Mouse (Mus musculus): ENCODE data around the gene Rsph3a. TPM values are rescaled to one million over a fixed set of nuclear protein-coding genes. Genes with fewer than 3 reads are reported as not detected.
"Not testable (repeated sequence)": the region's sequence is repeated elsewhere in the genome, so short reads cannot be mapped to it uniquely, and the experiment has no call there.

Gene Rsph3a
- polyA plus RNA-seq, 1 experiment, result 33.6 TPM

- Histone ChIP-seq H3K4me3 (replicated peaks; ENCODE audit: insufficient read depth, low read depth, low read length) (no peak overlapping the region), H3K27me3 (ENCODE audit: control insufficient read depth, insufficient read depth, low read length) (no peaks in the 10 kb centered on the region), H3K27ac (ENCODE audit: insufficient read depth, low read length) (no peak overlapping the region), H3K4me1 (ENCODE audit: control insufficient read depth, insufficient read depth, low read length) (no peaks in the 10 kb centered on the region)
- 92% methylated on average over 5 of the region's 5 CpGs for WGBS
- TF ChIP-seq POLR2A (IDR thresholded peaks at IDR 0.05; ENCODE audit: borderline replicate concordance, insufficient read depth, low read length), result no peak
- no peak for TF ChIP-seq CTCF (IDR thresholded peaks at IDR 0.05; ENCODE audit: borderline replicate concordance, insufficient read depth, low read depth, low read length)
- no peak for DNase-seq
Measured at GRCm38 (mm10) chr17:7922564-7922963, 22.9 kb upstream of the Rsph3a start.

DNA sequence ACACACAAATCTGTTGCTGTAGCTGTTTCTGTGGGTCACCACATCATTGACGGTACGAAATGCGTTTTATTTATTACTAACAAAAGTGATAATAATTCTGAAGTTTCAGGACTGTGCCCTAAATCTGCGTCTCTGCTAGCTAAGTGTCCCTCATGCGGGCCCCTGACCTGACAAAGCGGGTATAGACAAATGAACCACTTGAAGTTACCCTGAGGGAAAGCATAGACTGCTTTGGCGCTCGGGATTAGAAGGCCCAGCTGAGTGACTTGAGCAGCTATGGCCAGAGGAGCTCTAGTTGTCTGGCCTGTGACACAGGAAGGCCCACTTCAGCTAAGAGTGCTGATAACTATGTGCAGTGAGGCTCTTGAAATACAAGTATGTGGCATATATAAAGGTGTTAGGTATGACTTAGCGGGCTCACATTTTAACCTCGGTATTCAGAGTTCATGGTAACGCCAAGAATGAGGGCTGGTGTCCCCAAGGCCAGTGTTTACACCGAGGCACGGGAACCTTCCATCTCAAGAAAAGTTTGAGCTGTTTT lies 21.2 kb upstream of the Rsph3a start:
- Histone ChIP-seq H3K4me3 (replicated peaks; ENCODE audit: insufficient read depth, low read depth, low read length) (no peak overlapping the region), H3K27ac (ENCODE audit: insufficient read depth, low read length) (no peak overlapping the region), H3K27me3 (ENCODE audit: control insufficient read depth, insufficient read depth, low read length) (no peaks in the 10 kb centered on the region), H3K4me1 (ENCODE audit: control insufficient read depth, insufficient read depth, low read length) (no peaks in the 10 kb centered on the region)
- WGBS, result 94% methylated on average over 13 of the region's 13 CpGs
- TF ChIP-seq POLR2A (IDR thresholded peaks at IDR 0.05; ENCODE audit: borderline replicate concordance, insufficient read depth, low read length), result no peak
- no peak for TF ChIP-seq CTCF (IDR thresholded peaks at IDR 0.05; ENCODE audit: borderline replicate concordance, insufficient read depth, low read depth, low read length)
- no peak for DNase-seq

DNA sequence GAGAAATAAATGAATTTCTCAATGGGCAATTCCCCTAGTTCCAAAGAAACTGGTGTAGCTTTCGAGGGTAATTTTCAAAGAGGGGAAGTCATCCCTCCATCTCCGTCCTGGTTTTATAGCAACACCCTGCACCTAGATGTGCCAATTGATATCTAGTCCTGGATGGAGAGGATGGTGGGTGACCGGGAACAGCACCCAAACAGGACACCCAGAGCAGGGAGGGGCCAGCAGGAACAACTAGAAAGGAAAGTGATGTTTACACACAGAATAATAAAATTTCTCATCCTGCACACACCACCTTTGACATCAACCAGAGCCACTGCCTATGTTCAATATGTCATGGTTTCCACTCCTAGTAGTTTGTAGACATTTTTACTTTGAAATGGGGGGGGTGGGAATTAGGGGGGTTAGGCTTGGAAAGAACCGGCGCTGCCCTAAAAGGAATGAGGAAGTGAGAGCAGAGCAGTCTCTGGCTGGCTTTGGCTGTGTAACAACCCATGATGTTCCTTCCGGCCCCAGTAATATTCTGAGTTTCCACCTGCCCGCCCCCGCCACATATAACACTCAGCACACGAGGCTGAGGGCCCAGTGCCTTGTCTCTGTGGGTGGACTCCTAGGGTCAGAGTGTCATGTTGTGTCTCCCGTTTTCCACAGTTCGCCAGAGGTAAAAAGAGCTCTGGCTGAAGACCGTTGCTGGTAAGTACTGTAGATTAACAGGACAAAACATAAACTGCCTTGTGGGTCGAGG lies 19.8 kb upstream of the Rsph3a start, which contains the start of gene Tagap:
Tagap (plus strand) TSS at position 588 of the 748 bp plus-strand sequence.
- Histone ChIP-seq H3K27me3 (ENCODE audit: control insufficient read depth, insufficient read depth, low read length) (no peaks in the 10 kb centered on the region), H3K4me3 (replicated peaks; ENCODE audit: insufficient read depth, low read depth, low read length) (no peak within 1 kb of the TSS), H3K4me1 (ENCODE audit: control insufficient read depth, insufficient read depth, low read length) (no peaks in the 10 kb centered on the region), H3K27ac (ENCODE audit: insufficient read depth, low read length) (no peak within 1 kb of the TSS)
- TF ChIP-seq POLR2A (IDR thresholded peaks at IDR 0.05; ENCODE audit: borderline replicate concordance, insufficient read depth, low read length) (no peak), CTCF (IDR thresholded peaks at IDR 0.05; ENCODE audit: borderline replicate concordance, insufficient read depth, low read depth, low read length) (no peak)
- no peak for DNase-seq
- WGBS, result 71% methylated on average over 13 of the region's 13 CpGs

GRCm38 (mm10) chr17:7927582-7928535 lies 17.6 kb upstream of the Rsph3a start:
- DNase-seq, result peak; percentile 56 to 61
- no peaks in the 10 kb centered on the region for H3K4me1 ChIP-seq (ENCODE audit: control insufficient read depth, insufficient read depth, low read length)
- peak overlapping the region; percentile 17 for H3K4me3 ChIP-seq (replicated peaks; ENCODE audit: insufficient read depth, low read depth, low read length)
- 50% methylated on average over 24 of the region's 24 CpGs for WGBS
- no peak overlapping the region for H3K27ac ChIP-seq (ENCODE audit: insufficient read depth, low read length)
- no peaks in the 10 kb centered on the region for H3K27me3 ChIP-seq (ENCODE audit: control insufficient read depth, insufficient read depth, low read length)
- peak; percentile 61 for TF ChIP-seq CTCF (IDR thresholded peaks at IDR 0.05; ENCODE audit: borderline replicate concordance, insufficient read depth, low read depth, low read length)
- no peak for TF ChIP-seq POLR2A (IDR thresholded peaks at IDR 0.05; ENCODE audit: borderline replicate concordance, insufficient read depth, low read length)

- Histone ChIP-seq H3K27ac (ENCODE audit: insufficient read depth, low read length) (no peak overlapping the region), H3K27me3 (ENCODE audit: control insufficient read depth, insufficient read depth, low read length) (no peaks in the 10 kb centered on the region), H3K4me3 (replicated peaks; ENCODE audit: insufficient read depth, low read depth, low read length) (no peak overlapping the region), H3K4me1 (ENCODE audit: control insufficient read depth, insufficient read depth, low read length) (no peaks in the 10 kb centered on the region)
- DNase-seq, result no peak
- TF ChIP-seq POLR2A (IDR thresholded peaks at IDR 0.05; ENCODE audit: borderline replicate concordance, insufficient read depth, low read length) (no peak), CTCF (IDR thresholded peaks at IDR 0.05; ENCODE audit: borderline replicate concordance, insufficient read depth, low read depth, low read length) (no peak)
- WGBS, result 60% methylated on average over 6 of the region's 6 CpGs
Measured at GRCm38 (mm10) chr17:7928662-7929061, 16.8 kb upstream of the Rsph3a start.

GRCm38 (mm10) chr17:7929279-7929678 lies 16.1 kb upstream of the Rsph3a start:
- H3K4me1 ChIP-seq (ENCODE audit: control insufficient read depth, insufficient read depth, low read length), result no peaks in the 10 kb centered on the region
- DNase-seq, result no peak
- H3K27me3 ChIP-seq (ENCODE audit: control insufficient read depth, insufficient read depth, low read length), result no peaks in the 10 kb centered on the region
- no peak for TF ChIP-seq POLR2A (IDR thresholded peaks at IDR 0.05; ENCODE audit: borderline replicate concordance, insufficient read depth, low read length)
- 35% methylated on average over 8 of the region's 8 CpGs for WGBS
- no peak overlapping the region for H3K4me3 ChIP-seq (replicated peaks; ENCODE audit: insufficient read depth, low read depth, low read length)
- H3K27ac ChIP-seq (ENCODE audit: insufficient read depth, low read length), result no peak overlapping the region

DNA sequence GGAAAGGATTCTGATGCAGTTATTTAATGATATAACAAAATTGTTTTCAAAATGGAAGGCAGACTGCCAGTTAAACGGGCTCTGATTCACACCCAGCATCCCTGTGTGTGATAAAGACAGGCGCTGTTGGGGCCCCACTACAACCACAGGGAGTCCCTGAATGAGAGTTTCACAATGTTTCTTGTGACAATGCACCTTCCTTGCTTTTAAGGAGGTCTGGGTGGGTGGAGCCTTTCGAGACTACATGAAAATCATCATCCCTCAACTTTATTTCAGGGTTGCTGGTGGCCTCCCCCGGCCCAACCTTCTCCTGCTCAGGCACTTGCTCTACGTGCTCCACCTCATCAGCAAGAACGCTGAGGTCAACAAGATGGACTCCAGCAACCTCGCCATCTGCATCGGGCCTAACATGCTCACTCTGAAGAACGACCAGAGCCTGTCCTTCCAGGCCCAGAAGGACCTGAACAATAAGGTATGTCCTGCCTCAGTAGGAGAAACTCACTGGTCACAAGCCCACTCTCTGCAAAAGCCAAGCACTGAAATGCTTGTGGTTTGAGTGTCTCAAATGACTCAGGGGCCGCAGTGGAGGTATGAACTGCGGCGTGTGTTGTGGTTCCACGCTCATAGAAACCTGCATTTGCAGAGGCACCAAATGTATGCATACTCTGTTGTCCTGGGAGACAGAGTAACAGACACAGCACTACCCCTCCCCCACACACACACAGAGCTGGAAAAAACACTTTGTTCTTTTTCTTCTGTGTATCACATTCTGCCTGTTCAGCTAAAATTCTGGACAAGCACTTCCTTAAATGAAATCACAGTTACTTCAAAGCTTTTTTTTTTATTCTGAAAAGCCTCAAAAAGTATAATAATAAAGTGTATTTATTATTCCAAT lies 14.1 kb upstream of the Rsph3a start:
- no peak overlapping the region for H3K4me3 ChIP-seq (replicated peaks; ENCODE audit: insufficient read depth, low read depth, low read length)
- no peak for TF ChIP-seq POLR2A (IDR thresholded peaks at IDR 0.05; ENCODE audit: borderline replicate concordance, insufficient read depth, low read length)
- TF ChIP-seq CTCF (IDR thresholded peaks at IDR 0.05; ENCODE audit: borderline replicate concordance, insufficient read depth, low read depth, low read length), result no peak
- H3K27ac ChIP-seq (ENCODE audit: insufficient read depth, low read length), result no peak overlapping the region
- H3K27me3 ChIP-seq (ENCODE audit: control insufficient read depth, insufficient read depth, low read length), result no peaks in the 10 kb centered on the region
- no peaks in the 10 kb centered on the region for H3K4me1 ChIP-seq (ENCODE audit: control insufficient read depth, insufficient read depth, low read length)
- 70% methylated on average over 13 of the region's 13 CpGs for WGBS
- no peak for DNase-seq

- 76% methylated on average over 7 of the region's 8 CpGs for WGBS
Measured at GRCm38 (mm10) chr17:7932121-7932520, 13.3 kb upstream of the Rsph3a start.

More at GRCm38 (mm10) chr17:7932121-7932520, 13.3 kb upstream of the Rsph3a start:
- H3K27me3 ChIP-seq (ENCODE audit: control insufficient read depth, insufficient read depth, low read length); DNase-seq; H3K4me3 ChIP-seq (replicated peaks; ENCODE audit: insufficient read depth, low read depth, low read length); H3K27ac ChIP-seq (ENCODE audit: insufficient read depth, low read length); H3K4me1 ChIP-seq (ENCODE audit: control insufficient read depth, insufficient read depth, low read length): not testable (repeated sequence)
